Mouse (Mus musculus) MEL (cell line): ENCODE measurements around the gene Psmd3. TPM values are rescaled to one million over a fixed set of nuclear protein-coding genes. Genes with fewer than 3 reads are reported as not detected.

Experiments used
- DNase-seq: peaks from one replicate; pipeline ENCODE4 v3.0.0; 2011; ENCODE audit warnings: low read depth, low spot score
- H3K27ac ChIP-seq: 2 replicates; pipeline ENCODE4 v1.5.1; 2012; ENCODE audit warnings: low read depth, mild to moderate bottlenecking, control low read depth, low read length, moderate library complexity; ENCODE audit not compliant: control insufficient read depth
- H3K27me3 ChIP-seq, 2 experiments: fragments of 150-350 bp in 1 of 2; sonication (generic) in 1 of 2; 2 replicates each; pipeline ENCODE4 v1.6.1; 2012; ENCODE audit warnings: low read length in 2 of 2, mild to moderate bottlenecking in 2 of 2, improper control_type of control experiment in 1 of 2, moderate library complexity in 1 of 2; ENCODE audit not compliant: insufficient read depth in 2 of 2, control insufficient read depth in 1 of 2
- H3K36me3 ChIP-seq, 2 experiments: 2 replicates each; pipeline ENCODE4 v1.6.1; 2012 to 2014; ENCODE audit warnings: low read length in 2 of 2, improper control_type of control experiment in 1 of 2, inconsistent platforms in 1 of 2, mild to moderate bottlenecking in 1 of 2; ENCODE audit not compliant: insufficient read depth in 2 of 2, control insufficient read depth in 1 of 2
- H3K4me1 ChIP-seq, 2 experiments: fragments of 150-350 bp in 1 of 2; sonication (generic) in 1 of 2; 2 replicates each; pipeline ENCODE4 v1.6.1; 2012; ENCODE audit warnings: low read length in 2 of 2, improper control_type of control experiment in 1 of 2, mild to moderate bottlenecking in 1 of 2; ENCODE audit not compliant: insufficient read depth in 2 of 2, control insufficient read depth in 1 of 2
- H3K4me3 ChIP-seq, 2 experiments: fragments of 150-350 bp in 1 of 2; sonication (generic) in 1 of 2; 2 replicates each; pipeline ENCODE4 v1.5.1; 2012; ENCODE audit warnings: low read depth in 2 of 2, low read length in 2 of 2, mild to moderate bottlenecking in 2 of 2, moderate library complexity in 2 of 2, control low read depth in 1 of 2, improper control_type of control experiment in 1 of 2; ENCODE audit not compliant: control insufficient read depth in 1 of 2, insufficient read depth in 1 of 2
- H3K79me2 ChIP-seq: 2 replicates; pipeline ENCODE4 v1.6.1; 2012; ENCODE audit warnings: mild to moderate bottlenecking, low read length, moderate library complexity; ENCODE audit not compliant: control insufficient read depth, poor library complexity, insufficient read depth
- H3K9ac ChIP-seq: 2 replicates; pipeline ENCODE4 v1.6.1; 2012; ENCODE audit warnings: low read depth, mild to moderate bottlenecking, control low read depth, low read length, moderate library complexity; ENCODE audit not compliant: control insufficient read depth, poor library complexity, severe bottlenecking
- H3K9me3 ChIP-seq: fragments of 150-350 bp; sonication (generic); replicated peaks from 2 replicates; pipeline ENCODE4 v1.6.1; 2012; ENCODE audit warnings: mild to moderate bottlenecking, low read length, improper control_type of control experiment, moderate library complexity; ENCODE audit not compliant: insufficient read depth
- BHLHE40 ChIP-seq: IDR thresholded peaks from 2 replicates; pipeline ENCODE4 v1.6.1; 2012; ENCODE audit warnings: low read depth, mild to moderate bottlenecking, inconsistent platforms, low read length, improper control_type of control experiment, borderline replicate concordance
- CHD1 ChIP-seq: IDR thresholded peaks from 2 replicates; pipeline ENCODE4 v1.6.1; 2012; ENCODE audit warnings: low read depth, mild to moderate bottlenecking, inconsistent platforms, low read length, improper control_type of control experiment
- EP300 ChIP-seq, 2 experiments: IDR thresholded peaks; 2 replicates each; pipeline ENCODE4 v1.6.1; 2011; ENCODE audit warnings: improper control_type of control experiment in 2 of 2, low read length in 2 of 2, low read depth in 1 of 2, mild to moderate bottlenecking in 1 of 2
- ETS1 ChIP-seq: IDR thresholded peaks from 2 replicates; pipeline ENCODE4 v1.6.1; 2012; ENCODE audit warnings: low read depth, mild to moderate bottlenecking, inconsistent platforms, low read length, improper control_type of control experiment, moderate library complexity
- GATA1 ChIP-seq: IDR thresholded peaks from 2 replicates; pipeline ENCODE4 v1.6.1; 2011; ENCODE audit warnings: low read depth, low read length, improper control_type of control experiment
- HCFC1 ChIP-seq: IDR thresholded peaks from 2 replicates; pipeline ENCODE4 v1.6.1; 2012; ENCODE audit warnings: low read depth, mild to moderate bottlenecking, inconsistent platforms, low read length, improper control_type of control experiment, moderate library complexity
- JUND ChIP-seq: IDR thresholded peaks from 2 replicates; pipeline ENCODE4 v1.6.1; 2011; ENCODE audit warnings: low read depth, mild to moderate bottlenecking, improper control_type of control experiment, low read length
- KAT2A ChIP-seq: conservative IDR thresholded peaks from 2 replicates; pipeline ENCODE4 v1.6.1; 2012; ENCODE audit warnings: low read depth, low read length, improper control_type of control experiment, inconsistent platforms
- MAZ ChIP-seq: IDR thresholded peaks from 2 replicates; pipeline ENCODE4 v1.6.1; 2012; ENCODE audit warnings: low read depth, mild to moderate bottlenecking, inconsistent platforms, low read length, improper control_type of control experiment
- MEF2A ChIP-seq: IDR thresholded peaks from 2 replicates; pipeline ENCODE4 v1.6.1; 2014; ENCODE audit warnings: low read depth, mild to moderate bottlenecking, inconsistent platforms, low read length, improper control_type of control experiment; ENCODE audit not compliant: poor library complexity, insufficient replicate concordance, severe bottlenecking; ENCODE audit errors: extremely low read depth
- MYB ChIP-seq: IDR thresholded peaks from 2 replicates; pipeline ENCODE4 v1.6.1; 2011; ENCODE audit warnings: mild to moderate bottlenecking, low read depth, low read length, improper control_type of control experiment
- NELFE ChIP-seq: IDR thresholded peaks from 2 replicates; pipeline ENCODE4 v1.6.1; 2011; ENCODE audit warnings: low read depth, low read length, improper control_type of control experiment
- POLR2A ChIP-seq, 2 experiments: IDR thresholded peaks; 2 replicates each; pipeline ENCODE4 v1.6.1; 2011 to 2012; ENCODE audit warnings: low read length in 2 of 2, mild to moderate bottlenecking in 2 of 2, control low read depth in 1 of 2, improper control_type of control experiment in 1 of 2, low read depth in 1 of 2, moderate library complexity in 1 of 2; ENCODE audit not compliant: control insufficient read depth in 1 of 2, insufficient read depth in 1 of 2, poor library complexity in 1 of 2
- POLR2AphosphoS2 ChIP-seq: IDR thresholded peaks from 2 replicates; pipeline ENCODE4 v1.6.1; 2011; ENCODE audit warnings: low read length, improper control_type of control experiment
- RAD21 ChIP-seq: IDR thresholded peaks from 2 replicates; pipeline ENCODE4 v1.6.1; 2011; ENCODE audit warnings: mild to moderate bottlenecking, low read depth, low read length, improper control_type of control experiment
- SIN3A ChIP-seq: IDR thresholded peaks from 2 replicates; pipeline ENCODE4 v1.6.1; 2012; ENCODE audit warnings: low read length, improper control_type of control experiment, inconsistent platforms
- SMC3 ChIP-seq: IDR thresholded peaks from 2 replicates; pipeline ENCODE4 v1.6.1; 2011; ENCODE audit warnings: low read depth, low read length, improper control_type of control experiment
- TAL1 ChIP-seq: IDR thresholded peaks from 2 replicates; pipeline ENCODE4 v1.6.1; 2012; ENCODE audit warnings: mild to moderate bottlenecking, inconsistent platforms, low read length, moderate library complexity, mixed read lengths
- TBP ChIP-seq: IDR thresholded peaks from 2 replicates; pipeline ENCODE4 v1.8.0; 2011; ENCODE audit warnings: low read depth, low read length, improper control_type of control experiment
- TCF12 ChIP-seq: IDR thresholded peaks from 2 replicates; pipeline ENCODE4 v1.6.1; 2014; ENCODE audit warnings: low read depth, mild to moderate bottlenecking, inconsistent platforms, low read length, improper control_type of control experiment, moderate library complexity
- UBTF ChIP-seq: IDR thresholded peaks from 2 replicates; pipeline ENCODE4 v1.6.1; 2012; ENCODE audit warnings: low read depth, mild to moderate bottlenecking, inconsistent platforms, low read length, improper control_type of control experiment, moderate library complexity, borderline replicate concordance; ENCODE audit not compliant: insufficient read depth
- USF1 ChIP-seq: IDR thresholded peaks from 2 replicates; pipeline ENCODE4 v1.6.1; 2014; ENCODE audit warnings: low read depth, mild to moderate bottlenecking, inconsistent platforms, low read length, improper control_type of control experiment, moderate library complexity
- ZC3H11A ChIP-seq: IDR thresholded peaks from 2 replicates; pipeline ENCODE4 v1.6.1; 2012; ENCODE audit warnings: low read depth, mild to moderate bottlenecking, inconsistent platforms, low read length, improper control_type of control experiment
- polyA plus RNA-seq, 2 experiments: library from polyadenylated mRNA; stranded (reverse) in 1 of 2; unstranded in 1 of 2; fragments of >175 nt in 1 of 2; fragments of >200 nt in 1 of 2; gene quantifications; 2 replicates each; pipeline versions ENCODE4 v1.2.1 to v1.2.4; 2012; ENCODE audit warnings: low replicate concordance in 2 of 2, low read depth in 1 of 2; ENCODE audit not compliant: insufficient read length in 2 of 2, insufficient read depth in 1 of 2, missing spikeins in 1 of 2
- total RNA-seq: library from RNA; depleted of rRNA; stranded (reverse); fragments of 300-350 nt; gene quantifications from 2 replicates; pipeline ENCODE4 v1.2.3, GENCODE M21; 2012

The Psmd3 gene
- total and polyA plus RNA-seq, 3 experiments = 214 to 417 (median 350) TPM

- no peak for TF ChIP-seq SIN3A
- no peak for TF ChIP-seq MAZ
- no peak for TF ChIP-seq POLR2AphosphoS2
- no peak for TF ChIP-seq NELFE
- no peak for TF ChIP-seq ETS1
- TF ChIP-seq KAT2A = no peak
- TF ChIP-seq SMC3 = no peak
- no peak for TF ChIP-seq HCFC1
- no peak for TF ChIP-seq USF1
- no peak for TF ChIP-seq ZC3H11A
- no peak for TF ChIP-seq JUND
- TF ChIP-seq BHLHE40 = no peak
- no peak for TF ChIP-seq TCF12
- TF ChIP-seq TAL1 = no peak
- TF ChIP-seq TBP = no peak
- TF ChIP-seq EP300 (IDR thresholded peaks at IDR 0.05; ENCODE audit: low read depth in 1 of 2, low read length in 2 of 2) = no peak
- peaks cover 0 to 2% of the 10 kb centered on the region in 2 experiments; a peak in 2 of 4 replicates for H3K4me1 ChIP-seq
- H3K9ac ChIP-seq = no peak overlapping the region
- H3K27ac ChIP-seq = no peak overlapping the region
- no peaks in the 10 kb centered on the region for H3K27me3 ChIP-seq
- H3K36me3 ChIP-seq = peaks cover 12 to 41% of the 10 kb centered on the region in 2 experiments
- no peak for DNase-seq
- no peak overlapping the region for H3K4me3 ChIP-seq
- H3K9me3 ChIP-seq = no peaks in the 10 kb centered on the region
- H3K79me2 ChIP-seq = peaks cover 26% of the 10 kb centered on the region
Observed at GRCm38 (mm10) chr11:98688009-98688408, 5.7 kb downstream of the Psmd3 start.

- TF ChIP-seq POLR2A (IDR thresholded peaks at IDR 0.05; ENCODE audit: control insufficient read depth in 1 of 2, insufficient read depth in 1 of 2, low read depth in 1 of 2, low read length in 2 of 2, poor library complexity in 1 of 2) (0 out of 4 replicates have a peak, but pooled peaks of 1 of the 2 experiments have one; percentile 2), MYB (no peak)
- Histone ChIP-seq H3K27me3 (no peaks in the 10 kb centered on the region), H3K79me2 (no peaks in the 10 kb centered on the region), H3K27ac (no peak overlapping the region), H3K4me1 (no peaks in the 10 kb centered on the region), H3K4me3 (no peak overlapping the region), H3K9ac (no peak overlapping the region), H3K9me3 (no peaks in the 10 kb centered on the region), H3K36me3 (peaks cover 0 to 26% of the 10 kb centered on the region in 2 experiments; a peak in 2 of 4 replicates)
- no peak for DNase-seq
Observed at GRCm38 (mm10) chr11:98693201-98693600, 10.8 kb downstream of the Psmd3 start.

- TF ChIP-seq TCF12 (no peak), RAD21 (no peak), BHLHE40 (no peak), CHD1 (no peak), UBTF (no peak), MEF2A (no peak), HCFC1 (no peak), SIN3A (no peak), MAZ (no peak), GATA1 (no peak)
- Histone ChIP-seq H3K4me3 (no peak overlapping the region), H3K9me3 (no peaks in the 10 kb centered on the region), H3K9ac (no peak overlapping the region), H3K27me3 (no peaks in the 10 kb centered on the region), H3K4me1 (no peaks in the 10 kb centered on the region), H3K27ac (no peak overlapping the region), H3K36me3 (peaks cover 0 to 26% of the 10 kb centered on the region in 2 experiments; a peak in 2 of 4 replicates), H3K79me2 (no peaks in the 10 kb centered on the region)
- no peak for DNase-seq
Observed at GRCm38 (mm10) chr11:98693746-98694145, 11.4 kb downstream of the Psmd3 start.
